Comparison of ENCODE assay signal across 22 mouse cellular contexts in the genomic region with DNA sequence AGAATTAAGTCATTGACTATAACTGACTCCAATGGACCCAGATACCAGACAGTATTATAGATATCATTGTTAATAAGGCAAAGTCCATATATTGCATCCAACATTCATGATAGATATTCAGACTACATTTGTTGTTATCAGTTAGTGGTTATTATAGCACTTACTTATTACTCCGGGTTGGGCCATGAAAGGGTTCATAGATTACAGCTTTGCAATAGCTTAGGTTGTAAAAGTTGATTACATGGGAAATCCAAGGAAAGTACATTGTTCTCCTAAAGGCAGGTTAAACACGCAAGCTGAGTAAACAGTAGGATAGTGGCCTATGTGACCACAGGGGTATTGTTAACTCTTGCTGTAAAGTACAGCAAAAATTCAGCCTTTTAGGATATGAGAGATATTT.
DNase-seq lines count a peak whose midpoint lies in the region; ATAC-seq and TF ChIP-seq lines count a peak whose summit lies in the region.
"Had no signal": no experiment of that assay in that cellular context is flagged by ENCODE, and none has a peak within 500 bp of the region (broad histone marks: within the 10 kb centered on the region; RNA-seq: fewer than 3 reads in every experiment).

No protein-coding gene starts in this region.

- no peak overlapping the region for H3K27ac ChIP-seq in intestine, embryonic 14.5 days (ENCODE audit: low read depth)
- no peak overlapping the region for H3K27ac ChIP-seq in intestine, embryonic 15.5 days
- H3K27ac ChIP-seq in intestine, postnatal 0 days (ENCODE audit: low read depth, low read length): no peak overlapping the region
- H3K27ac ChIP-seq: embryonic facial prominence, embryonic 13.5 days; embryonic facial prominence, embryonic 15.5 days; forebrain, embryonic 10.5 days; forebrain, embryonic 12.5 days had no signal

- no peak overlapping the region for H3K9ac ChIP-seq in intestine, embryonic 14.5 days (ENCODE audit: low read length)
- no peak overlapping the region for H3K9ac ChIP-seq in intestine, embryonic 15.5 days
- no peak overlapping the region for H3K9ac ChIP-seq in intestine, postnatal 0 days (ENCODE audit: low read depth, low read length)
- H3K9ac ChIP-seq: embryonic facial prominence, embryonic 13.5 days; embryonic facial prominence, embryonic 15.5 days; forebrain, embryonic 12.5 days had no signal

- no peak for DNase-seq in intestine, embryonic 14.5 days (ENCODE audit: low spot score)
- no peak for DNase-seq in urinary bladder, postnatal 14 days (ENCODE audit: low spot score)
- no peak for DNase-seq in adrenal gland, adult (ENCODE audit: inconsistent age in 2 of 2, low spot score in 1 of 2)
- DNase-seq in adrenal gland, adult 8-10 months: no peak
- DNase-seq: adrenal gland, postnatal 10 days; adrenal gland, postnatal 25 days; cerebellum, adult 11 months; cerebellum, adult 18-20 months; cerebellum, adult 8-10 months; cerebellum, adult 9-11 months; cerebellum, postnatal 14 days; cerebellum, postnatal 36 days; embryo, embryonic 11 days had no signal

- H3K27me3 ChIP-seq in intestine, embryonic 14.5 days (replicated peaks; ENCODE audit: control insufficient read depth, insufficient read depth, low read length): no peaks in the 10 kb centered on the region
- no peaks in the 10 kb centered on the region for H3K27me3 ChIP-seq in intestine, embryonic 15.5 days (replicated peaks)
- H3K27me3 ChIP-seq in intestine, postnatal 0 days (replicated peaks; ENCODE audit: control insufficient read depth, insufficient read depth, low read length): no peaks in the 10 kb centered on the region
- H3K27me3 ChIP-seq: embryonic facial prominence, embryonic 13.5 days; embryonic facial prominence, embryonic 15.5 days; forebrain, embryonic 12.5 days had no signal

- ATAC-seq in intestine, embryonic 14.5 days (replicated peaks; ENCODE audit: low FRiP score, low TSS enrichment, low read depth): peak; percentile 90
- peak; percentile 95 for ATAC-seq in intestine, embryonic 15.5 days
- peak; percentile 95 for ATAC-seq in intestine, postnatal 0 days
- ATAC-seq: forebrain, embryonic 14.5 days; forebrain, embryonic 16.5 days had no signal

- WGBS in intestine, embryonic 14.5 days: 68% methylated on average over 2 of the region's 2 CpGs
- 61% methylated on average over 2 of the region's 2 CpGs for WGBS in intestine, embryonic 15.5 days
- 40% methylated on average over 2 of the region's 2 CpGs for WGBS in intestine, postnatal 0 days

- H3K36me3 ChIP-seq in intestine, embryonic 14.5 days (ENCODE audit: control insufficient read depth, insufficient read depth, low read length): no peaks in the 10 kb centered on the region
- H3K36me3 ChIP-seq in intestine, embryonic 15.5 days: no peaks in the 10 kb centered on the region
- H3K36me3 ChIP-seq in intestine, postnatal 0 days (ENCODE audit: control insufficient read depth, insufficient read depth): no peaks in the 10 kb centered on the region
- H3K36me3 ChIP-seq: embryonic facial prominence, embryonic 13.5 days; embryonic facial prominence, embryonic 15.5 days; forebrain, embryonic 10.5 days; forebrain, embryonic 12.5 days had no signal

- no peaks in the 10 kb centered on the region for H3K9me3 ChIP-seq in intestine, embryonic 14.5 days (ENCODE audit: control insufficient read depth, low read length)
- no peaks in the 10 kb centered on the region for H3K9me3 ChIP-seq in intestine, embryonic 15.5 days
- H3K9me3 ChIP-seq in intestine, postnatal 0 days (ENCODE audit: control insufficient read depth): no peaks in the 10 kb centered on the region
- H3K9me3 ChIP-seq: embryonic facial prominence, embryonic 13.5 days; embryonic facial prominence, embryonic 15.5 days; forebrain, embryonic 10.5 days; forebrain, embryonic 12.5 days had no signal

- H3K4me3 ChIP-seq in intestine, embryonic 14.5 days (ENCODE audit: low read depth, low read length): no peak overlapping the region
- H3K4me3 ChIP-seq in intestine, embryonic 15.5 days (replicated peaks): no peak overlapping the region
- H3K4me3 ChIP-seq in intestine, postnatal 0 days (ENCODE audit: low read depth, low read length): no peak overlapping the region
- H3K4me3 ChIP-seq: embryonic facial prominence, embryonic 13.5 days; embryonic facial prominence, embryonic 15.5 days; erythroblast, embryonic 14.5 days; forebrain, embryonic 10.5 days; forebrain, embryonic 12.5 days had no signal

- no peak overlapping the region for H3K4me2 ChIP-seq in intestine, embryonic 14.5 days (ENCODE audit: low read length)
- H3K4me2 ChIP-seq in intestine, embryonic 15.5 days (replicated peaks): no peak overlapping the region
- no peak overlapping the region for H3K4me2 ChIP-seq in intestine, postnatal 0 days (replicated peaks; ENCODE audit: low read depth)
- H3K4me2 ChIP-seq: embryonic facial prominence, embryonic 13.5 days; embryonic facial prominence, embryonic 15.5 days; forebrain, embryonic 12.5 days had no signal

- TF ChIP-seq CTCF in intestine, postnatal 0 days (IDR thresholded peaks at IDR 0.05; ENCODE audit: low read depth): no peak

- H3K4me1 ChIP-seq in intestine, embryonic 14.5 days (replicated peaks; ENCODE audit: control insufficient read depth, insufficient read depth, low read length): no peaks in the 10 kb centered on the region
- H3K4me1 ChIP-seq in intestine, embryonic 15.5 days (replicated peaks): no peaks in the 10 kb centered on the region
- 0 out of 2 replicates have a peak, but pooled peaks cover 3% of the 10 kb centered on the region for H3K4me1 ChIP-seq in intestine, postnatal 0 days (replicated peaks; ENCODE audit: control insufficient read depth, insufficient read depth, low read length)
- H3K4me1 ChIP-seq: embryonic facial prominence, embryonic 15.5 days had no signal
